Mouse (Mus musculus) lung, adult 2 months (tissue): Measurements from ENCODE around the gene Fbxo47.

Experiments used
- CTCF ChIP-seq: fragments of 200-500 bp; IDR thresholded peaks from 2 replicates; pipeline ENCODE4 v1.5.1; 2011; ENCODE audit warnings: mild to moderate bottlenecking, low read length, control low read depth; ENCODE audit not compliant: insufficient read depth
- POLR2A ChIP-seq: fragments of 200-500 bp; IDR thresholded peaks from 2 replicates; pipeline ENCODE4 v1.6.1; 2011; ENCODE audit warnings: low read depth, mild to moderate bottlenecking, control low read depth, low read length, borderline replicate concordance; ENCODE audit errors: extremely low read depth

DNA sequence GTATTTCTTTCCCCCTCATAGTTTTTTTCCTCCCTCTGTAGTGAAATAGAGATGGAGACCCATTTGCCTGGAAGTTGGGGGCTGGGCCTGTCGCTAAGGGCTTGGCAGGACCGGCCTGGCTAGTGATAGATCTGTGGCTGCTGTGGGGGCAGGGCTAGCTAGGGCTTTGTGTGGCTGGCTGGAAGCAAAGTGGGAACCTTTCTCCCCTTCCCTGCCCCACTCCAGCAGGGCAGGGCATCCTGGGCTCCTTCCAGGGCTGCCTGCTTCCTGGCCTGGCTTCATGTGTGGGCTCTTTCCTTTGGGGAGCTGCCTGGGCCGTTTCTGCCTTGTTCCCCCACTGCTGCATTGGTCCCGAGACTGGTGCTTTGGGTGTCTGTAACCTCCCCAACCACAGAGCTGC, 65.4 kb downstream of the Fbxo47 start:
- no peak for TF ChIP-seq POLR2A
- TF ChIP-seq CTCF: no peak
